8 mouse cellular contexts compared by ENCODE assay signal in genomic region chr12:100529172-100529571, GRCm38 (mm10). TPM values are rescaled to one million over a fixed set of nuclear protein-coding genes. Genes with fewer than 3 reads are reported as not detected.
DNase-seq lines count a peak whose midpoint lies in the region; ATAC-seq and TF ChIP-seq lines count a peak whose summit lies in the region.

No protein-coding gene starts in this region.

- H3K36me3 ChIP-seq in midbrain, embryonic 10.5 days = no peaks in the 10 kb centered on the region
- H3K36me3 ChIP-seq in midbrain, embryonic 14.5 days (ENCODE audit: control insufficient read depth, insufficient read depth, low read length) = no peaks in the 10 kb centered on the region
- no peaks in the 10 kb centered on the region for H3K36me3 ChIP-seq in kidney, postnatal 0 days (ENCODE audit: insufficient read depth, low read length)
- no peaks in the 10 kb centered on the region for H3K36me3 ChIP-seq in midbrain, postnatal 0 days (ENCODE audit: insufficient read depth, low read length)

- no peak for TF ChIP-seq CTCF in kidney, postnatal 0 days (IDR thresholded peaks at IDR 0.05; ENCODE audit: low read depth)
- no peak for TF ChIP-seq CTCF in midbrain, postnatal 0 days (IDR thresholded peaks at IDR 0.05)

- H3K9ac ChIP-seq in midbrain, embryonic 14.5 days (replicated peaks; ENCODE audit: low read length) = no peak overlapping the region
- H3K9ac ChIP-seq in kidney, postnatal 0 days (ENCODE audit: low read depth, low read length) = no peak overlapping the region
- H3K9ac ChIP-seq in midbrain, postnatal 0 days (replicated peaks; ENCODE audit: low read length, poor library complexity, severe bottlenecking) = no peak overlapping the region

- H3K9me3 ChIP-seq in midbrain, embryonic 10.5 days (replicated peaks) = no peaks in the 10 kb centered on the region
- no peaks in the 10 kb centered on the region for H3K9me3 ChIP-seq in midbrain, embryonic 14.5 days (ENCODE audit: control insufficient read depth, low read length)
- H3K9me3 ChIP-seq in kidney, postnatal 0 days (replicated peaks; ENCODE audit: low read length) = no peaks in the 10 kb centered on the region
- H3K9me3 ChIP-seq in midbrain, postnatal 0 days (ENCODE audit: low read length) = no peaks in the 10 kb centered on the region

- 23% methylated on average over 8 of the region's 8 CpGs for WGBS in midbrain, embryonic 10.5 days
- 29% methylated on average over 8 of the region's 8 CpGs for WGBS in midbrain, embryonic 14.5 days
- WGBS in kidney, postnatal 0 days = 13% methylated on average over 8 of the region's 8 CpGs
- 36% methylated on average over 8 of the region's 8 CpGs for WGBS in midbrain, postnatal 0 days

- peaks cover 45% of the 10 kb centered on the region for H3K4me1 ChIP-seq in midbrain, embryonic 10.5 days
- H3K4me1 ChIP-seq in midbrain, embryonic 14.5 days (ENCODE audit: control insufficient read depth, insufficient read depth, low read length) = 0 out of 2 replicates have a peak, but pooled peaks cover 4% of the 10 kb centered on the region
- H3K4me1 ChIP-seq in kidney, postnatal 0 days (replicated peaks; ENCODE audit: insufficient read depth, low read length) = peaks cover 12% of the 10 kb centered on the region
- peaks cover 4% of the 10 kb centered on the region; the same call in 1 of the 2 replicates for H3K4me1 ChIP-seq in midbrain, postnatal 0 days (ENCODE audit: insufficient read depth, low read length)

- H3K4me3 ChIP-seq in midbrain, embryonic 10.5 days = 0 out of 2 replicates have a peak overlapping the region, but pooled peaks have one; percentile 5
- H3K4me3 ChIP-seq in midbrain, embryonic 14.5 days (replicated peaks; ENCODE audit: low read depth, low read length) = no peak overlapping the region
- no peak overlapping the region for H3K4me3 ChIP-seq in kidney, postnatal 0 days (replicated peaks; ENCODE audit: low read depth, low read length)
- no peak overlapping the region for H3K4me3 ChIP-seq in midbrain, postnatal 0 days (ENCODE audit: low read depth, low read length)

- no peak for ATAC-seq in midbrain, embryonic 14.5 days (ENCODE audit: low FRiP score, low TSS enrichment)
- no peak for ATAC-seq in kidney, postnatal 0 days (replicated peaks; ENCODE audit: low FRiP score, low read depth)
- no peak for ATAC-seq in midbrain, postnatal 0 days (ENCODE audit: low FRiP score)

- DNase-seq in midbrain, embryonic 10.5 days (ENCODE audit: low spot score) = peak; percentile 75
- DNase-seq in midbrain, embryonic 14.5 days = no peak
- peak; percentile 82 for DNase-seq in adipocyte (ENCODE audit: low spot score)
- DNase-seq in gastrocnemius, postnatal 36 days = peak; percentile 61 to 73
- peak; percentile 54 for DNase-seq in kidney, postnatal 0 days (ENCODE audit: low spot score)
- peak; percentile 66 for DNase-seq in retina, embryonic 14.5 days (ENCODE audit: low spot score)
- no peak for DNase-seq in layer of hippocampus, postnatal 14 days (ENCODE audit: low spot score in 2 of 2)
- DNase-seq in midbrain, postnatal 0 days (ENCODE audit: low spot score) = no peak

- no peaks in the 10 kb centered on the region for H3K27me3 ChIP-seq in midbrain, embryonic 10.5 days (ENCODE audit: low read depth, poor library complexity, severe bottlenecking)
- H3K27me3 ChIP-seq in midbrain, embryonic 14.5 days (ENCODE audit: control insufficient read depth, insufficient read depth, low read length) = no peaks in the 10 kb centered on the region
- H3K27me3 ChIP-seq in kidney, postnatal 0 days (ENCODE audit: insufficient read depth, low read length) = no peaks in the 10 kb centered on the region
- H3K27me3 ChIP-seq in midbrain, postnatal 0 days (ENCODE audit: insufficient read depth, low read length) = no peaks in the 10 kb centered on the region

- peak overlapping the region; percentile 79 for H3K27ac ChIP-seq in midbrain, embryonic 10.5 days (replicated peaks)
- no peak overlapping the region for H3K27ac ChIP-seq in midbrain, embryonic 14.5 days (replicated peaks; ENCODE audit: low read depth, low read length)
- peak overlapping the region; percentile 73 for H3K27ac ChIP-seq in kidney, postnatal 0 days
- no peak overlapping the region for H3K27ac ChIP-seq in midbrain, postnatal 0 days (ENCODE audit: low read depth, low read length)

- H3K4me2 ChIP-seq in midbrain, embryonic 14.5 days (ENCODE audit: low read length) = no peak overlapping the region
- no peak overlapping the region for H3K4me2 ChIP-seq in kidney, postnatal 0 days (ENCODE audit: low read length)
- H3K4me2 ChIP-seq in midbrain, postnatal 0 days (ENCODE audit: low read depth, low read length, poor library complexity, severe bottlenecking) = no peak overlapping the region

- intact Hi-C loops in gastrocnemius, postnatal 36 days (cut with DNase I) = no loop called here

RNA-seq across cellular contexts. Expression of gene Ttc7b, which starts 8.5 kb away (rescaled TPM):
- polyA plus RNA-seq in midbrain, embryonic 10.5 days (2016; fragmentation: Nextera tagmentation; extraction: Ambion mirVana) = 5.1 and 5.2 TPM in 2 replicates
- 8.5 and 9.6 TPM in 2 replicates for polyA plus RNA-seq in midbrain, embryonic 14.5 days (2014; fragmentation: Nextera tagmentation; extraction: Ambion mirVana)
- total RNA-seq in gastrocnemius, postnatal 36 days (2021) = 100 to 1,000 TPM; 138 to 139 TPM
- 5.0 and 6.1 TPM in 2 replicates for polyA plus RNA-seq in kidney, postnatal 0 days (2015; fragmentation: Nextera tagmentation; extraction: Ambion mirVana)
- 100 to 1,000 TPM; 132 to 146 TPM for total RNA-seq in layer of hippocampus, postnatal 14 days (2021)
- total RNA-seq in midbrain, postnatal 0 days (2014; rRNA removed) = 38.9 and 55.5 TPM in 2 replicates
- polyA plus RNA-seq in midbrain, postnatal 0 days (2015; fragmentation: Nextera tagmentation; extraction: Ambion mirVana) = 8.3 and 8.7 TPM in 2 replicates

Comparison
In these comparisons a context has a peak if more than half of its experiments do, and no peak if none do; other contexts are left out.
1. DNase-seq: peak in midbrain, embryonic 10.5 days (single experiment), adipocyte (single experiment), gastrocnemius, postnatal 36 days (2 of 2), kidney, postnatal 0 days (single experiment) and retina, embryonic 14.5 days (single experiment); none in midbrain, embryonic 14.5 days (single experiment), layer of hippocampus, postnatal 14 days (0 of 2) and midbrain, postnatal 0 days (single experiment).
2. H3K27ac ChIP-seq: peak in midbrain, embryonic 10.5 days (single experiment) and kidney, postnatal 0 days (single experiment); none in midbrain, embryonic 14.5 days (single experiment) and midbrain, postnatal 0 days (single experiment).